Mouse (Mus musculus): ENCODE measurements around the gene Pin1. TPM values are rescaled to one million over a fixed set of nuclear protein-coding genes. Genes with fewer than 3 reads are reported as not detected.
"Not testable (repeated sequence)": the region's sequence is repeated elsewhere in the genome, so short reads cannot be mapped to it uniquely, and the experiment has no call there.

The Pin1 gene
- total RNA-seq (2021) = 10 to 100 TPM; 12.4 to 14.8 TPM
- long read RNA-seq, experiment 1, transcript Pin1-201 (4 exons, 3,843 nt) = major isoform, 64 of 87 reads
- long read RNA-seq, experiment 1, partial matches to known transcripts = 7 of 87 reads
- long read RNA-seq, experiment 1, other reads (novel, unspliced or antisense) = 16 of 87 reads
- long read RNA-seq, experiment 2, transcript Pin1-201 (4 exons, 3,843 nt) = major isoform, 53 of 72 reads
- long read RNA-seq, experiment 2, partial matches to known transcripts = 7 of 72 reads
- long read RNA-seq, experiment 2, other reads (novel, unspliced or antisense) = 12 of 72 reads

DNA sequence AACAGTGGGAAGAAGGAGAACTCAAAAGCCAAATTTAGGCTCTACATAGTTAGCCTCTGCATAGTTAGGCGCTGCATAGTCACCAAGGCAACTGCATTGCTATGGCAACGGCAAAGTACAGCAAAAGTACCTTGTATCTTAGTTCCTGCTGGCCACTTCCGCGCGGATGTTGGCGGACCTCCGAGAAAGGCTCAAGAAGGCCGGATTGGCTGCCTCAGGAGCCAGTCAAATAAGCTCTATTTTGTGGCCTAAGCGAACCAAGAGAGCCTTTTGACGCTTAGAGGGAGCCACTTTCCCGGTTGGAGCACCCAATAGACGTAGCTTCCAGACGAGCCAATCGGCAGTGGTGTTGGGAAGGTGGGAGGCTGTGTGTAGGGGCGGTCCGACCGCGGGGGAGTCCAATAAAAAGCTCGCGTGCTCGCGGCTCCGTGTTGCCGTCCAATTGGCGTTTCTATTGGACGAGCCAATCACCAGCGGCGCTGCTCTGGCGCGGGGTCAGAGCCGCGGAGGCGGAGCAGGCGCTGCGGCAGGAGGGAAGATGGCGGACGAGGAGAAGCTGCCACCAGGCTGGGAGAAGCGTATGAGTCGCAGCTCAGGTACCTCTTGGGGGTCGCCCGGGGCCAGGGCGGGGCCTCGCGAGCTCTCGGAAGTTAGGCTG, at the start of gene Pin1:
Pin1 (plus strand) TSS at position 494 of the 658 bp plus-strand sequence.
- DNase-seq (ENCODE audit: low spot score) = peak; percentile 98

DNA sequence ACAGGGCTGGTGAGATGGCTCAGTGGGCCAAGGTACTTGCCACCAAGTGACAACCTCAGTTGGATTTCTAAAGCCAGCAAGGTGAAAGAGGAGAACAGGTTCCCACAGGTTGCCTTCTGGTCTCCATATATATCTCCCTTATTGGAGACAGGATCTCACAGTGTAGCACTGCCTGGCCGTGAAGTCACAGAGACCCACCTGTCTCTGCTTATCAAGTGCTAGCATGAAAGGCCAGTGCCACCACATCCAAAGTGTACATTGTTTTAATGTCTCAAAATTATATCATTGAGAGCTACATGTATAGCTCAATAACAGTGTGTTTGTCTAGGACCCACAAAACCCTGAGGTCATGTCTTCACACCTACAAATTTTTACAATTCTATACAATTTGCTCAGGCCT, 45.6 kb upstream of the Pin1 start:
- no peak for DNase-seq (ENCODE audit: low spot score)

DNA sequence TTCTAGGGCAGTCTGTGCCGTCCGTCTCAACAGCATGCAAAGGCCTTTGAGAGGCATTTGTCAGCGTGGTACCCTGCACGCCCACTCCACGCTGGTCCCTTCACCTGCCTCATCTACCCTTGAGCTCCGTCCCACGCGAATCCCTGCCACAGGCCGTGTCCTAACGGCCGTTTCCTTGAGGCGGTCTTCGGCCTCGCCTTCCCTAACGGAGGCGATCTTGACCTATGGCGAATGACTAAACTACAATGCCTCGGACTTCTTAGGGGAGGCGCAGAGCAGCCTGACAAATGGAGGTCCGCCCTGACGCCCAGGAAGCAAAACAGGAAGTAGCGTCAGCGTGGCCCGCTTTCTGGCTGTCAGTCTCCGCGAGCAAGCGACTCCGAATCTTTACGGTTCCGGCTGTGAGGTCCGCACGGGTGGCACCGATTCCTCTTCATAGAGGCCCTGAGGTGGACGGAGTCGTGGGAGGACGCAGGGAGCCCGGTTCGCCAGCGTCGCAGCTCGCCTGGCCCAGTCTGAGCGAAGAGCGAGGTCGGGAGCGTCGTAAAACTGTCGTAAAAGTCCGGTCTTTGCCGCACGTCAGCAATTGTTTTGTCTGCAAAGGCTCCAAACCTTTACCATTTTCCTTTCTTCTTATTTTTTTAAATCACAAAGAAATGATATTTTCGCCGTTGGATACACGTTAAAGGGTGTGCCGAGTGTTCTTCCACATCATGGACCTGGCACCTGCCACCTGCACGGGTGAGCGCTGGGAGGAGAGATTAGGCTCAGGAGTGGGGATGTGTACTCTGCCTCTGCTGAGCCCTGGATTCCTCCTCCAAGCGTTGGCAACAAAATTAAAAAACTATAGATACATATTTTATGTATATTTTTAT, 44.6 kb upstream of the Pin1 start:
- DNase-seq (ENCODE audit: low spot score) = peak; percentile 82

DNA sequence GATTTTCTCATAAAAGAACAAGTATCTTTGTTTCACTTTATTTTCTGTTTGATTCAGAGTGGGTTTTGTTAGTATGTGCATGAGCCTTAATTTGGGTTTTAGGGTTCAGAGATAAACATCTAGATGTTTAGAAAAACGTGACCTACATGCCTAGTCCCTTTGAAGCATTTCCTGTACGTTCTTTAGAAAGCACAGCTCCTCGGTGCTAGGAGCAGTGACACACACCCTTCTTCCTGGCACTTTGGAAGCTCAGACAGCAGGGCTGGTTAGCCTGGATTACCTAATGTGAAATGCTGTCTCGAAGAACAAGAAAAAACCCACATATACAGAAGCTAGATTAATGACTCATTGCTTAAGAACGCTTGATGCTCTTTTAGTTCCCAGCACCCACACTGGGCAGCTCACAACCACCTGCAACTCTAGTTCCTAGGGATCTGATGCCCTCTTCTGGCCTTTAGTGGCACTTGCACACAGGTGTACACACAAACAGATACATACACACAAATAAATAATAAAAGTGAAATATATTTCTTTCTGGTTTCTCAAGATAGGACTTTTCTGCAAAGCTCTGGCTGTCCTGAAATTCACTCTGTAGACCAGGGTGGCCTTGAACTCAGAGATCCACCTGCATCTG, 41.9 kb upstream of the Pin1 start:
- DNase-seq (ENCODE audit: low spot score) = no peak

DNA sequence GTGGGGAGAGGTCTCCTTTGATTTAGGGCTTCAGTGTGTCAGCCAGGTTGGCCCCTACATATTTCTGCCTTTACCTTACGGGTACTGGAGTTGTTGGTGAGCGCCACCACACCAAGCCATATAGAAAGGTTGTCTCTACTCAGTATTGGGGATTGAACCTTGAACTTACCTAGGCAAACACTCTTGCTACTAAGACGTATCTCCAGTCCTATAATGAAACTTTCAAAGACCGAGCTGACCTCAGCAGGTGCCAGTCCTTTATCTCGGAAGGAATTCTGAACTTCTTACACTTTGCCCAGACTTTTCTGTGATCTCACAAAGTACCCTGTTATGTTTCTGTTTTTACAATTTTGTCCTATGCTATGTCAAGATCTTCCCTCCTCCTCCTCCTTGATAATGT, 39.9 kb upstream of the Pin1 start:
- no peak for DNase-seq (ENCODE audit: low spot score)

DNA sequence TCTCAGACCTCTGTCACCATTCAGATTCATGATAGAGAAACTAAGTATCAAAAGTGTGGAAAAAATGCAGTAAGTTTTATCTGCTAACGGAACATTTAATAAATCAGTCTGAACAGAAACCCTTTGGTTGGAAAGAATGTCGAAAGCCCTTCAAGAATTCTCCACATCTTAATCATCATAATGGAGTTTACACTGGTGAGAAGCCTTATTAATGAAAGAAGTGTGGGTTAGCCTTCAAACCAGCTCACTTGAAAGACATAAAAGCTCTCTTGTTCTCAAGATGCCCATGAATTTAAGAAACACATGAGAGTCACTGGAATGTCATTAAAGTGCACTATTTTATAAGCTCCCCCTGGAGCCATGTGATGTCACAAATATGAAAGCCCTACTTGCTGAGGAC, 35.2 kb upstream of the Pin1 start:
- DNase-seq (ENCODE audit: low spot score) = no peak

DNA sequence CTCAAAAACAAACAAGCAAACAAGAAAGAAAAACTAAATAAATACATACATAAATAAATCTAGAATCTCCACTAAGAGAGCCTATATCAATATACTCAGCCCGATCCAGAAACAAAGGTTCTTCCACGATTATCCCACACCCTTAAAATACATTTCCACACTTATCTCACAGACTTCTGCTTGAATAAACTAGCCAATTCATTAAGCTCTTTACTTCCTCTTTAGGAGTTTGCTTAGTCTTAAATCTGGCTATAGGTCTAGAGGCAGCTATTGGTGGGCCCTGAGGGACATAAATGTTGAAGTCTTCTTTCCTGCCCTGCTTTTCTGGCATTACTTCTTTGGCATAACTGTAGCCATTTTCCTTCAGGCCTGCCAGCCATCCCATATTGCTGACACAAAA, 20.6 kb upstream of the Pin1 start:
- no peak for DNase-seq (ENCODE audit: low spot score)

DNA sequence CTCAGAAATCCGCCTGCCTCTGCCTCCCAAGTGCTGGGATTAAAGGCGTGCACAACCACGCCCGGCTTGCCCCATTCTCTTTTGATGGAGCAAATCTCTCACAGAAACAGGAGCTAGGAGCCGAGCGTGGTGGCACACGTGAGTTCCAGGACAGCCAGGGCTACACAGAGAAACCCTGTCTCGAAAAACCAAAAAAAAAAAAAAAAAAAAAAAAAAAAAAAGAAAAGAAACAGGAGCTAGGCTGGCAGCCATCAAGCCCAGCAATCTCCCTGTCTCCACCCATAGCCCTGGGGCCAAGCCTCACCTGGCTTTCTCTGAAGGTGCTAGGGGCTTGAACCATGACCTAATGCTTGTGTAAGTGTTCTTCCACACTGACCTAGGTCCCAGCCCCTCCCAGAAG, 16.2 kb upstream of the Pin1 start:
- not testable (repeated sequence) for DNase-seq (ENCODE audit: low spot score)

DNA sequence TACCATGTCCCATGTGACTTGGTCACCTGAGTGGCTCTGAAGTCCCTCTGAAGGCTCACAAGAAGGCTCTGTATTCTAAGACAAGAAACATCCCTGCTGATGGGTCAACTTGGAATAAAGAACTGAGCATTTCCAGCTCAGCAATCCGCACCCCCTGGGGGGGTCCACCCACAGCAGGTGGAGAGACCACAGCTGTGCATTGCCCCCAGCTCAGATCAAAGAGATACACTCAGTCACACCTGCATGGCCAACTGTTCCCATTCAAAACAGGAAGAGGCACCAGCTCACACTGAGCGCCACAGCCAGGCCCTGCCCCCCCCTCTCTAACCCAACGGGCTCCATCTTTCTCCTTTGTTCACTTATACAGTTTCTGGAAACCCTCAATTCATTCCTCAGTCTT, 15.6 kb upstream of the Pin1 start:
- no peak for DNase-seq (ENCODE audit: low spot score)

DNA sequence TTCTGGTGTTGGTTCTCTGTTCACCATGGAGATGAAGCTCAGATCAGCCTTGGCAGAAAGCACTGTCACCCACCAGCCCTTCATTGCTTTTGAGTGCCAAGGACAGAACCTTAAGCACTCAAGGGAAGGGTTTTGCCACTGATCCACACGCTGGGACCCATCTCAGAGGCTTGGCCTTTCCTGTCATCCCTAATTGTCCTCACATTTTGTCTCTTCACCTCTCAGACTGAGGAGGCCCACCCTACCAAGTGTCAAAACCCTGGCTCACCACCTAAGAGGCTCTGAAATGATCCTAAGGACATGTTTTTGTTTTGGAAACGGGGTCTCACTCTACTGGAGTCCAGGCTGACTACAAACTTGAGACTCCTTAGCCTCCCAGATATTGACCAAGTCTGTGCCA, 15.1 kb upstream of the Pin1 start:
- no peak for DNase-seq (ENCODE audit: low spot score)

DNA sequence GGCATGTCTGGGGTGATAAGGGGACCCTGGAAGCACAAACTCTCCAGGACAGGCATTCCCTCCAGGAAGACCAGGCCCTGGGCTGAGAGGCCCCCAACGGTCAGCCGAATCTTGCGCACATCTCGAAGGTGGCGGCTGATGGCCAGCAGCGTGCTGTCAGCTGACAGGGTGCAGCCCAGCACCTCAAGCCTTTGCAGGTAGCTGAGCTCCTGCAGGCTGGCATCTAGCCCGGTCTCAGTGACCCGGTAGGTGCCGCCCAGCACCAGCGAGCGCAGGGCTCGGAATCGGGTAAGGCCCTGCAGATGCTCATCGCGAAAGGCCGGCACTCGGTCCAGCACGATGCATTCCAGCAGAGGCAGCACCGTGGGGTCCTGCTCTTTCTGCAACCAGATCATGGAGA, 13.3 kb upstream of the Pin1 start:
- no peak for DNase-seq (ENCODE audit: low spot score)

DNA sequence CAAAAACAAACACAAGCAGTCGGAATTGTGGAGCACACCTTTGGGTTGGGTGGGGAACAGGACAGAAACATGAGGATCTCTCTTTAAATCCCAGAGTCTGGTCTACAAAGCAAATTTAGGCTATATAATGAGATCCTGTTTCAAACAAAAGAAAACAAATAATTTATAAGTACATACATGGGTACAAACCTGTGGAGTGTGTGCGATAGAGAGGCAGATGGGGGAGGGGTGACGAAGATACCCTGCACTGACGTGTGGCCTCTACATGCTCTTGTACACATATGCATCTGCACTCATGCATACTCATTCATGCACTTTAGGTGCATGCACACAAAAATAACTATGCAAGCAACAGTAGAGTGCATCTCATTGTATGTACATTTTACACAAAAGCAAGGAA, 12.4 kb upstream of the Pin1 start:
- DNase-seq (ENCODE audit: low spot score) = no peak

DNA sequence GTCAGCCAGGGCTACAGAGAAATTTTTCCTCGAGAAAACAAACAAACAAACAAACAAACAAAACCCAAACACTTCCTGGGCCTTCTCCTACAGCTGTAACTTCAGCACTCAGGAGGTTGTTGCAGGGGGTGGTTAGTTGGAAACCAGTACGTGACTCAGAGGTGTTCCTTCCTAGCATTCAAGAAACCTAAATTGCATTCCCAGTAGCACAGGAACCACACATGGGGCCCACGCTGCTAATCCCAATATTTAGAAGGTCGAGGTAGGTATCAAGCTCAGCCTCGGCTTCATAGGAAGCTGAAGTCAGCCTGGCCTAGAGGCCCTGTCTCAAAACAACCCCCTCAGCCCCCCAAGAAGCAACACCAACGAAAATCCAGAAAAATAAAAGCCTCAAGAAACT, 10.4 kb upstream of the Pin1 start:
- no peak for DNase-seq (ENCODE audit: low spot score)

DNA sequence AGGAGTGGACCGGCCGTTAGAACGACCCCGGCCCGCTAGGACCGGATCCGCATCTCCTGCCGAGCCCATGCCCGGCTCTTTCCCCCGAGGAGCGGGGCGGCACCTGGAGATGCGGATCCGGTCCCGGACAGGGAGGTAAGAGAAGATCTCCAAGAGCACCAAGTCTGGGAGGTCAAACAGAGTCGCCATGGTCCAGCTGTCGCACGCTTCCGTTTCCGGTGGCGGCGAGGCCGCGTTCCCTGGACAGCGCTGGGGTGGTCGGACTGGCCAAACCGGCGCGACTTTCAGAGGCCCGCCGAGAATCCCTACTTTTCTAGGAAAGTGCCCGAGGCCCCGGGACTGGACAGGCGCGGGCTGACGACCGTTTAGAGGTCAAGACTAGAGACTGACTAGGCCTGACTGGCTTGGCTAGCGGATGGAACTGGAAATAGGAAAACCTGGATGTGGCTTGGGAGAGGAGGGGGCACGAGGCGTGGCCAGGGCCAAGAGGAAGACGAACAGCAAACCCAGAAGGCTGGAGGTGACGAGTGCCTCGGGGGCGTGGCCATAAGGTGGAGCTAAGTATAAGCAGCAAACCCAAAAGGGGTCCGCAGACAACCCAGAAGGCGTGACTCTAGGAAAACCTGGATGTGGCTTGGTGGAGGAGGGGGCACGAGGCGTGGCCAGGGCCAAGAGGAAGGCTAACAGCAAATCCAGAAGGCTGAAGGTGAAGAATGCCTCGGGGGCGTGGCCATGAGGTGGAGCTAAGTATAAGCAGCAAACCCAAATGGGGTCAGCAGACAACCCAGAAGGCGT, 9.6 kb upstream of the Pin1 start, which contains the start of gene Ubl5:
Ubl5 (plus strand) TSS at position 778 of the 795 bp plus-strand sequence.
- DNase-seq (ENCODE audit: low spot score) = peak; percentile 37

DNA sequence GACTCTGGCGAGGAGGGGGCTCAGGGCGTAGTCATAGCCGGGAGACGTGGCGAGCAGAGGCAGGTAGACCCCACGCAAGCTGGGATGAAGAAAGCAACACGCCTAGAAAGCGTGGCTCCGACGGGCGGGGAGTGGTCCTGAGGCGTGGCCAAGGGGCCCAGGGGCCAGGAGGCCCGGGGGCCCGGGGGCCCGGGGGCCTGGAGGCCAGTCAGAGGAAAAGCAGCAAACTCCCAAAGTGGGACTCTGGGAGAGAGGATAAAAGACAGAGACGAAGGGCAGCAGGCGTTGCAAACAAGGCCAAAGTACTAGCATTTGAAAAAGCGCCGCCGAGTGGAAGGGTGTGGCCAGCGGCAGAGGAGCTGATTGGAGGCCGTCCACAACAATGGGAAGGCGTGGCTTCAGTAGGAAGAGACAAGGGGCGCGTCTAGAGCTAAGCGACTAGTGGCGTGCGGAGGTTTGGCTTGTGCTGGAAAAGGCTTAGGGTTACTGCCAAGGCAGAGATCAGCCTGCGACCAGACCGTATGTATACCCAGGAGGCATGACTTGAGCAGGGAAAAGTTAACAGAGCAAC, 8.9 kb upstream of the Pin1 start:
- DNase-seq (ENCODE audit: low spot score) = peak; percentile 69

DNA sequence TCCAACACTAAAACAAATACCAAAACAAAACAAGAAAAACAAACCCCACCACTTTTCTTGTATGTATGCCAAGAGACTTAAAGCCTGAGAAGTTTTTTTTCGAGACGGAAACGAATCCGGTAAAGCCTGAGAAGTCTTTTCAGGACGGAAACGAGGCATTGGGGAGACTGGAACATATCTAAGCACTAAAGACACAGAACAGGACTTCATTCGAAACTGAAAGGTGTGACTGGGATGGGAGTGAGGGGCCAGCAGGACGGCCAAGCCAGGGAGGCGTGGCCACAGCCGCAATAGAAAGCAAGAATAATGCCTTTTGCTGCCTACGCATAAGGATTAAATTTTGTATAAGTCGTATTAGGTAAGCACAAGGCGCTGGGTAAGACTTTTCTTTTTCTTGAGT, 8.1 kb upstream of the Pin1 start:
- DNase-seq (ENCODE audit: low spot score) = no peak

DNA sequence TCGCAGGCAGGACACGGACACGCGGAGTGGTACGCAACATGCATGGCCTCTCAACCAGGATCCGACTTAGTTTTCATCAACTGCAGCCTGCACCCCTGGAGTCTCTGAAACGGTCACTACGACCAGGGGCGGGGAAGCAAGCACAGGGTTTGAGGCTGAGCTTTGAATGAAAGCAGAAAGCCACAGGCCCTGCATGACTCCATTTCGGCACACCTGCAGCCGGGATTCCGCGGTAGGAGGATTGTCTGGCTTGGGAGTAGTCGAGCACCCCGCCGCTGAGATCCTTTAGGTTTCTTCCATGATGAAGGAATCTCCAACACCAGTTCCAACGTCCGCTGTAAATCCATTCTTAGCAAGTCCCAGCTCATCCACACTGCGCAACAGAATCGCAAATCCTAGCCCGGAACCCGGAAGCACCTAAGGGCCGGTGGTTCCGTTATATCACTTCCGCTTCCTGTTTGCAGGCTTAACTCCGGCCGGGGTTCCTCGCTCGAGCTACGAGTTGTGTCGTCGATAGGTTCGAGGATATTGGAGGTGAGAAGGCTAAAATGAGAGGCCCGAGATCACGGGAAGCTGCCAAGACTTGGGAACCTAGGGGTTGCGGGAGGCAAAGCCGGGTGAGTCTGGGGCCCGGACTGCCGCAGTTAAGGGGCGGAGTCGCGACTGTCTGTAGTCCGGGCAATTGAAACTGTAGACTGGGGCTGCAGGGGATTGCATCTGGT, 7.4 kb upstream of the Pin1 start, which contains the start of gene Fbxl12:
Fbxl12 (minus strand) TSS at position 408 of the 722 bp plus-strand sequence.
- peak; percentile 75 for DNase-seq (ENCODE audit: low spot score)

DNA sequence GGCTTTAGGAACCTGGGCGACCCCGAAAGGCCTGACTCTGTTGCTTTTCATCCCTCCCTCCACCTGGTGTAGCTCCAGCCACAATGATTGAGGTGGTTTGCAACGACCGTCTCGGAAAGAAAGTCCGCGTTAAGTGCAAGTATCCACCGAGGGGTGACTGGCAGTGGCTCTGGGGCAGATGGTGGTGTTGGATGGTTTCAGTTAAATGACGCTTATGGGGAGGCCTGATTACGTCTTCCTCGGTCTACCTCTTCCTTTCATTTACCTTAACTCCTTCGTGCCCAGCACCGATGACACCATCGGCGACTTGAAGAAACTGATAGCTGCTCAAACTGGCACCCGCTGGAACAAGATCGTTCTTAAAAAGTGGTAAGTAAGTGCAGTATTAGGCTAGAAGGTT, 6.8 kb upstream of the Pin1 start:
- DNase-seq (ENCODE audit: low spot score) = no peak

DNA sequence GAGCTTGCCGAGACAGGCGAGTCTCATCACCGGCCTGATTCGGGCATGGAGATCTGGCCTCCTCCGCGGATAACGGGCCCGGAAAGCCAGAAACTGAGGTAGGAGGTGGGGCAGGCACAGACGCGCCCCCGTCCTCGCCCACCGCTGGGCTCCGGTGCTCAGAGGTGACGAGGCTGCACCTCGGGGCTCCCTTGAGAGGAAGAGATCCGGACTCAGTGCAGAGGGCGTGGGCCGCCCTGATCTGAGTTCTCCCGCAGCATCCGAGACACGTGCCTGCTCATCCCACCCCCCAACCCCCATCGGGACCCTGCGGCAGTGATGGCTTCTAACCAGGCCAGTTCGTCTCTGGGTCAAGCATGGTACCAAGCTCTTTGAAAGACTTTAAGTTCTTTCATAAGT, 364 bp downstream of the Pin1 start:
- DNase-seq (ENCODE audit: low spot score) = no peak

DNA sequence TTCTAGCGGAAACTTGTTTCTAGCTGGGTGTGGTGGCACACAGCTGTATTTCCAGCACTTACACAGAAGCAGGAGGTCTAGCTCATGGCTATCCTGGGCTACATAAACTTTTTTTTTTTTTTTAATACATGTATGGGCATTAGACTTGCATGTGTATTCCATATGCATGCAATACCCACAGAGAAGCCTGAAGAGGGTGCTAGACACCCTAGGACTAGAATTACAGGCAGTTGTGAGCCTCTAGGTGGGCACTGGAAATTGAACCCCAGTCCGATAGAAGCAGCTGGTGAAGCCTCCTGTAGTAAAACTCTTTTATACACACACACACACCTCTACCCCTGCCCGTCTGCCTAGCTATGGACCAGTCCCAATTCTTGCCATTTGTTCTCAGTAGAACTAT, 2.0 kb downstream of the Pin1 start:
- DNase-seq (ENCODE audit: low spot score) = no peak
